Mouse (Mus musculus) cerebellum, adult 11-12 months (tissue): ENCODE measurements around the gene Ube2j2.
A peak's percentile ranks its signal among the peaks of the same experiment; 100 is the strongest.

Experiments used
- DNase-seq: peaks from one replicate; pipeline ENCODE4 v3.0.0; 2022

Ube2j2 gene

DNA sequence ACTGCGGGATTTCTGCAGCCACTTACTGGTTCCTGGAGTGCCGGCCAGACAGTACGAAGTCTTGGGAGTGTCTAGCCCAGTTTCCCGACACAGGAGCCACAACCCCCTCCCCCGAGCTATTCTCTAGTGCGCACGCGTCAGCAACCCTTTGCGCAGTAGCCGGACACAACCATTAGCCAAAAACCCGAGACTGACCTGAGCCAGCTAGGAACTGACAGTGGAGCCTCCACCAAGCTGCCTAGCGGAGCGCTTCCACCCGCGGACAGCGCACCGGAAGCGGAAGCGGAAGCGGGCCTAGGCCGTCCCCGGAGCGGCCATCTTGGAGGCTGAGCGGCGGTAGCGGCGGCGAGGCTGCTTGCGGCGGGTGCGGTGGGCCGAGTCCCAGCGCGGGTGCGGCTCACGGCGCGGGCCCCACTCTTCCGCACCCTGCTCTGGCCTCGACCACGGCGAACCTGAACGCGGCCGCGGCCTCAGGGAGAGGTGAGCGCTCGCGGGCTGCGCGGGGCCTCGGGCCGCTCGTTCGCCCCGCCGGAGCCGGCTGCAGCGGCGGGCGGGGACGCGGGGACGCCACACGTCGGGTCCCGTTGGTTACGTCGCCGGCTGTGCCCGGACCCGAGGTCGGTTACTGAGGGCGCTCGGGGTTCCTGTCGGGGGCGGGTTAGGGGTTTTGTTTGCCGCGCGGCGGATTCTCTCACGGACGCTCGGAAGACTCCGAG, at the start of gene Ube2j2:
Gene Ube2j2 (plus strand): TSS at position 298 of the 716 bp plus-strand sequence.
- peak; percentile 97 for DNase-seq

DNA sequence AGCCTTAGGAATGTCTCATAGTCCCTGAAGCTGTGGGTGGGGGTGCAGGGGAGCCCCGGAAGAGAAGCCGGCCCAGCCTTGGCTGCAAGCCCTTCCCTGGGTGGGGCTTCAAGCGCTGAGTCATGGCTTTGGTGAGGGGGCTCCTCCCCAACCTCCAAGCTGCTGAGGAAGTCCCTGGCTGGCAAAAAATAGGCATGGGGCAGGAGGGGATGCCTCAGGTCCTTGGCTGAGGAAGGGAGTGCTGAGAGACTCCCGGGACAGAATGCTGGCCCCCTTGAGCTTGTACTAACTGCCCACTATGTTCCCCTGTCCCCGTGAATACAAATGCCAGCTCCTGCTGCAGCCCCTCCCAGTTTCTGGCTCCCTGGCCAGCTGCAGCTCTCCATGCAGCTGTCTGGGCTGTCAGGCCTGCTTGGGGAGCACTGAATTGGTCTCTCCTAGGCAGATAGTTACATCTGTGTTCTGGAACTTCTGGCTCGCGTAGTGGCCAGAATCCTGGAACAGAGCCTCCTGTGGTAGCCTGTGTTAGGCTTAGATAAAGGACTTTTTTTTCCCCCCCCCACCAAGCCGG, 49.2 kb upstream of the Ube2j2 start:
- DNase-seq = peak; percentile 69

- DNase-seq = peak; percentile 82
These were observed 48.4 kb upstream of the Ube2j2 start for GRCm38 (mm10) chr4:155895216-155895615.

- peak; percentile 33 for DNase-seq
These were observed 47.8 kb upstream of the Ube2j2 start for GRCm38 (mm10) chr4:155895826-155896225.

GRCm38 (mm10) chr4:155896461-155896860, 47.2 kb upstream of the Ube2j2 start:
- DNase-seq = peak; percentile 35

DNA sequence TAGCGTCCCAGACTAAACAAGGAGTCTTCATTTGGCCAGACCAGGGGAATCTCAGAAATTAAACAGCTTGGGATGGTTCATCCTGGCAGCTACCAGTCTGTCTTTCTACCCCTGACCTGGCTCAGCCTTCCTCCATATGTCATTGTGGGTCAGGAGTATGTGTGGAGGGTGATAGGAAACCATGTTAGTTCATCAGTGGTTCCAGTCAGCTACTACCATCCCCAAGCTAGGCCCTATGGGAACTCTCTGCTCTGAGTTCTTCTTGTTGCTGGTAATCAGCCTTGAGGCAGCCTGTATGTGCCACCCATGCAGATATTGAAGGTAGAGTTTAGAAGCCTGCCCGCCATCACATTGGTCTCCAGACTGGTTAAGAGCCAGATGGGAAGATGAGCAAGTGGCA, 45.3 kb upstream of the Ube2j2 start:
- DNase-seq = no peak

- DNase-seq = no peak
These were observed 44.3 kb upstream of the Ube2j2 start for GRCm38 (mm10) chr4:155899355-155899754.

DNA sequence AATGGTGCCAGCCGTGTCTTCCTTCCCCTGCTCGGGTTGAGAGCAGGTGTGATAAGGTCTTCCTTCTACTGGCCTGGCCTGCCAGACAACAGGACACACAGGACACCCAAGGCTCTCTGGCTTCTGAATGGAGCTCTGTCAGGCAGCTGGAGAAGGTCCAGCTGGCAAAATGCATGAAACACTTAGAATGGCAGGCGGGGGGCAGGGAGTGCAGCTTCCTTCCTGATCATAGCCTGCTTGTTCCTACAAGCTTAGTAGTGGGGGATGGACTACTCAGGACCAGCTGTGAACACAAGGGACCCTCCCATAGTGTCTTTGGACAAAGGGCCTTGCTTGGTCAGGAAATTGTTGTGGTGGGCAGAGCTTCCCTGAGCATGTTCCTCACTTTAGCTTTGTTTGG, 42.4 kb upstream of the Ube2j2 start:
- peak; percentile 49 for DNase-seq

GRCm38 (mm10) chr4:155903246-155903645, 40.4 kb upstream of the Ube2j2 start:
- DNase-seq = no peak

- DNase-seq = peak; percentile 10
These were observed 39.1 kb upstream of the Ube2j2 start for GRCm38 (mm10) chr4:155904318-155905102.

DNA sequence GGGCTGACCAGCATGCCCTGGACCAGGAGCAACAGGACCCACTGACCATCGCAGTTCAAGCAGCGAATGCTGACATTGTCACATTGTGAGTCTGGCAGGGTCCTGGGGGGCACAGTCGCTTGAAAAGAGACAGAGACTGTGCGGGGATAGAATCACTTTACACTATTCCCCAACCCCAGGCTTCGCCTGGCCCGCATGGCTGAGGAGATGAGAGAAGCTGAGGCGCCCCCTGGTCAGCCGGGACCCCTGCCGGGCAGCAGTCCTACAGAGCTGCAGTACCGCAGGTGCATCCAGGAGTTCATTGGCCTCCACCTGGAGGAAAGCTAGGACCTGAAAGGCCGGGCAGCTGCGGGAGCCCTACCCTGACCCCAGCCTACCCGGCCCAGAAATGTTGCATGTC, 38.0 kb upstream of the Ube2j2 start:
- peak; percentile 11 for DNase-seq

- DNase-seq = peak; percentile 10
These were observed 37.5 kb upstream of the Ube2j2 start for GRCm38 (mm10) chr4:155906125-155906524.

DNA sequence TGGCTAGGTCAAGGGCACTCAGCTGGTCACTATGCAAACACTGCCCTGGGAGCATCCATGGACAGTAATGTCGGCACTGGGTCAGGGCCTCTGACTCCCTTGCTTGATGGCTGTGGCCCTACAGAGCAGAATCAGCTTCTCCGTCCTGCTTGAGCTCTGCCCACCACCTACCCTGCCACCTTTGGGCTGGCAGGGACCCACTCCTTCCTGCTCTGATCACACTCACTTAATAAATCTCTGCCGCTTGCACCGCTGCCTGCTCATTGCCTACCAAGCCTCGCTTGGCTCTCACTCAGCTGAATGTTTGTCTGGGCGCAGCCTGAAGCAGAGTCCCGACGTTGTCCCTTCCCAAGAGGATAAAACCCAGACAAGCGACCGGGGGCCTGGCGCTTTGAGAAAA, 36.6 kb upstream of the Ube2j2 start:
- DNase-seq = no peak

DNA sequence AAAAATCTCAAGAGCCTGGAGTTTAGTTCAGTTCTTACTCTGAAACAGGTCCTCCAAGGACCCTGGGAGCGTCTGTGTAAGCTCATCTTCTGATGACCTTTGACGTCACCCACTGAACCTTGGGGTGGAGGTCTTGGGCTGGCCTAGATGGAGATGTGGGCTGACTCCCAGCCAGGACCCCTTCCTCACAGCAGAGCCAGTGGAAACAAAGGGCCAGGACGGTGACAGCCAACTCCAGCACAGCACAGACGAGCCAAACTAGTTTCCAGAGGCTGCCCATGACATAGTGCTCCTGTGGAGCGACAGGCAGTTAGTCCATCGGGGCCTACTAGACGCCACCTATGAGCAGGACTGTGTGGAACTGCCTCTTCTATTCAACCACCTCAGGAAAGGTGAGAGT, 35.4 kb upstream of the Ube2j2 start:
- DNase-seq = peak; percentile 5

DNA sequence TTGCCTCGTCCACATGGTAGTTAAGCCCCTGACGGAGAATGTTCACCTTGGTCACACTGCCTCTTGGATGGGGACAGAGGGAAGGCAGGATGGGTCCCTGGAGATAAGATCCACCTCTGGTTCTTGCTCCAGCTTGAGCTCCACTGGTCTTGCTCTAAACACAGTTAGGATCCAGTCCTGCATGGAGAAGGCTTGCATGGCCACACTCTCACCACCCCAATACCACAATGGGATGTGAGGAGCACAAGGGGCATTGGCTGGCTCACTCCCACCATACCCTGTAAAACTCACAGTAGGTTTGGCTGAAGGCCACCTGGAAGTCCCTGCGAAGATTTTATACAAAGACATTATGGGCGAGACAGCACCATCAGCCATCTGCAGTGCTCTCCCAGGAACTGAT, 34.9 kb upstream of the Ube2j2 start:
- no peak for DNase-seq

DNA sequence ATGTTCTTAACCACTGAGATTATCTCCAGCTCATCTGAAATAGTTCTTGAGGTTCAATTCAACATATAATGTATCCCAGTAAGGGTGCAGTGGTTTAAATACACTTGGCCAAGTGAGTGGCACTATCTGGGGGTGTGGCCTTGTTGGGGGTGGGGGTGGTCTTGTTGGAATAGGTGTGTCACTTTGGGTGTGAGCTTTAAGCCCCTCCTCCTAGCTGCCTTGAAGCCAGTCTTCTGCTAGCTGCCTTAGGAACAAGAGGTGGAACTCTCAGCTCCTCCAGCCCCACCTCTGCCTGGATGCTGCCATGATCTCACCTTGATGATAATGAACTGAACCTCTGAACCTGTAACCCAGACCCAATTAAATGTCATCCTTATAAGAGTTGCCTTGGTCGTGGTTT, 11.6 kb upstream of the Ube2j2 start:
- no peak for DNase-seq

- peak; percentile 54 for DNase-seq
These were observed 580 bp upstream of the Ube2j2 start for GRCm38 (mm10) chr4:155943049-155943452.

DNA sequence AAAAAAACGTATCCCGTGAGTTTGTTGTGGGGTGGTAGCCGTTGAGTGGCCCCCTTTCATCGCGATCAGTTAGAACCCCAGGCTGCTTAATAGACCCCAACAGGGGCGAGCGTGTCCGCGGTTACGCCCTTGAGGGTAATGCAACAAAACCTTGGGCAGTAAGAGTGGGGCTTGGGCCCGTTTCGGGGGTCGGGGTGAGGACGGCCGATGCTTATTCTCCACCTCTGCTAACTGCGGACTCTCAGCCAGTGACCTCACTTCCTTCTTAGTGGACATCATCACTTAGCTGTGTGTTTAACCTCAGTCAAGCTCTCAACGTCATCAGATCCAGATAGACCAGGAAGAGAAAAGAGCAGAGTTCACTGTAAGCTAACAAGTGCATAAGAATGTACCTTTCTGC, 640 bp downstream of the Ube2j2 start:
- DNase-seq = no peak

DNA sequence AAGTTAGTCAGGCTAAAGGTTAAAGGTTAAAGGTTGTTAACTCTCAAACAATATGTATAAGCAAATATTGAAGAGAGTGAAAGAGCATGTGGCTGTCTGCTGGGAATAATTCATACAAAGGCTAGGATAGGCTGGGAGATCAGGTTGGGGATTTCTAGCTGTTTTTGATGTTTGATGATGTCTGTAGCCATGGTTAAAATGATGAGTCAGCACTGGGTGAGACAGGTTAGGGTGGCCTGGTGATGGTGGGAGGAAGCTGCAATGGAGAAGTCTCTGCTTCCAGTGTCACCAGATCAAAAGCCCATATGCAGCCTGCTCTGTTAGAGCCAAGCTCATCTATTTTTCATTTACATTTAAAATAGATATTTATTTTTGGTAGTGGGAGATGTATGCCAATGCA, 3.5 kb downstream of the Ube2j2 start:
- DNase-seq = no peak

GRCm38 (mm10) chr4:155955491-155955890, 11.9 kb downstream of the Ube2j2 start:
- DNase-seq = peak; percentile 53

DNA sequence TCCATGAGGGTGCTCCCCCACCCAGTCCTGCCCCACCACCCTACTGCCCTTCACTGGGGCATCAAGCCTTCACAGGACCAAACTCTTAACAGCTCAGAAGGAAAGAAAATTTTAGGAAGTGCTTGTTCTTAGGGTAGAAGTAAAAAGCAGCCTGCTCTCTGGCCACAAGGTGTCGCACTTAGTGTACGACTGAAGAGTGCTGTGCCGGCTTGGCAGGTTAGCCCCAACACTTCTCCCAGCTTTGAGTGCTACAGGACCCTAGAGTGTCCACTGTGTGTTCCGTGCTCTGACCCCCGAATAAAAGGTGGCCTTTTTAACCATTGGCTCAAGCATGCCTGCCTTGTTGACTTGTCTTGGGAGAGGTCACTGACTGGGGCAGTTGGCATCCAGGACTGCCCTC, 15.6 kb downstream of the Ube2j2 start:
- DNase-seq = peak; percentile 57

DNA sequence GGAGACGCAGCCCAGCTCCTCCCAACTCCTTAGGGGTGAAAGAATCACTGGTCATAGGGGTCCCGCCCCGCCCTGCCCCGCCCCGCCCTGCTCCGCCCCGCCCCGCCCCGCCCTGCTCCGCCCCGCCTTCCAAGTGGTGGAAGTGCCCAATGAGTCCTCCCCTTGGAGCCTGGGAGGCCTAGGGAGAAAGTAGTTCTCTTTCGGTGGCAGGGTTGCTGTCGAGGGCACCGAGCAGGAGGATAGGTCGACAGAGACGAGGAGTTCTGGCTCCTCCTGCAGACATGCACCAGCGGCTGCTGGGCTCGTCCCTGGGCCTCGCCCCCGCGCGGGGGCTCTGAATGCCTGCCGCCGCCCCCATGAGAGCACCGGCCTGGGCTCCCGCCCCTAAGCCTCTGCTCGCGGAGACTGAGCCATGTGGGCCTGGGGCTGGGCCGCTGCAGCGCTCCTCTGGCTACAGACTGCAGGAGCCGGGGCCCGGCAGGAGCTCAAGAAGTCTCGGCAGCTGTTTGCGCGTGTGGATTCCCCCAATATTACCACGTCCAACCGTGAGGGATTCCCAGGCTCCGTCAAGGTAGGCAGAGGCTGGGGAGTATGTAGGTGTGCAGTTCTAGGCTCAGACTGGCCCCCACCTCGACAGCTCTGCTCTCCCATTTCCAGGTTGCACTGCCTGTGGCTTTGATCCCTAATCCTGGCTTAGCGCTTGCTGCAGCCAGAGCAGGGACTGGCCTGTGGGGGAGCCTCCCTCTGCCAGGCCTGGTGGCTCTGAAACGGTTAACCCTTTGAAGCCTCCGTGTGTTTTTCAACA, 18.7 kb downstream of the Ube2j2 start, which contains the start of gene C1qtnf12:
Gene C1qtnf12 (plus strand): TSS at position 152 of the 805 bp plus-strand sequence.
- DNase-seq = no peak

DNA sequence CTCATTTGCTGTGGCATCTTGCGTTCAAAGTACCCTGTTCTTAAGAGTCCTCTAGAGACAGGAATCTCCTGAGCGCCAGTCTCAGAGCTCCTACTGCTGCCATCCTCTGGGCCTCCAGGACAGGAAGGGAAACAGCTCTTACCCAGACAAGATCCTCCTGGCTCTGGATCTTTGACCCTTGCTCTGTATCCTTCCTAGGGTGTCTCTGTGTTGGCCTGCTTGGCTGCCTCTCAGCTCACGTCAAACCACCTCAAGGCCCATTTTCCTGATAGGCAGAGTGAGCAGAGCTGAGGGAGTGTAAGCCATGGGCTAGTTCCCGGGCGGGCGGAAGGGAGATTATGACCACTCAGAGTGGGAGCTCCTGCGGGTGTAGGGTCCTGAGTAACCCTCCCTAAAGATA, 19.5 kb downstream of the Ube2j2 start:
- no peak for DNase-seq
